Mouse (Mus musculus): ENCODE data around the gene Rhou. TPM values are rescaled to one million over a fixed set of nuclear protein-coding genes. Genes with fewer than 3 reads are reported as not detected.

The Rhou gene
- polyA plus RNA-seq, 1 experiment from 2014 or later = 10.1 TPM

DNA sequence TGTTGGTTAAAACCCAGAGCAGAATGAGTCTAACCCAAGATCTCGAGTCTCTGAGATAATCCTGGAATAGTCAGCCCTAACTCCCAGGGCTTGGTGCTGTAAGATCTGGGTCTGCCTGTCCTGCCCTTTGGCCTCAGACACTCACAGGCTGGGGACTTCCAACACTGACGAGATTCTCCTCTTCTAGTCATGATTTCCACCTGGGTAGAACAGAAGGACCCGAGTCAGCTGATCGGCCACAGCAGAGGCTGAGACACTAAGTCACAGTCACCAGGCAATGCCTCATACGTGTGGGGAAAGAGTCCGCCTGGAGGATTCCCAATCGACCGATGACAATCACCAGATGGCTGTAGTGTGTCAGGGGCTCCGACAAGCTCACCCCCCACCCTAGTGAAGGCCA lies 42.4 kb downstream of the Rhou start:
- H3K27me3 ChIP-seq (ENCODE audit: control insufficient read depth, insufficient read depth, low read depth, low read length) = no peaks in the 10 kb centered on the region
- no peaks in the 10 kb centered on the region for H3K36me3 ChIP-seq (ENCODE audit: control insufficient read depth, insufficient read depth, low read length)
- no peak for ATAC-seq
- no peaks in the 10 kb centered on the region for H3K4me1 ChIP-seq (ENCODE audit: control insufficient read depth, insufficient read depth, low read length)
- H3K9me3 ChIP-seq (replicated peaks; ENCODE audit: control insufficient read depth, low read length, poor library complexity, severe bottlenecking) = no peaks in the 10 kb centered on the region
- no peak overlapping the region for H3K4me2 ChIP-seq (ENCODE audit: low read length)
- H3K4me3 ChIP-seq (ENCODE audit: low read depth, low read length) = no peak overlapping the region
- H3K27ac ChIP-seq (ENCODE audit: low read length) = no peak overlapping the region
- no peak overlapping the region for H3K9ac ChIP-seq (ENCODE audit: low read depth, low read length)
- 75% methylated on average over 9 of the region's 9 CpGs for WGBS

DNA sequence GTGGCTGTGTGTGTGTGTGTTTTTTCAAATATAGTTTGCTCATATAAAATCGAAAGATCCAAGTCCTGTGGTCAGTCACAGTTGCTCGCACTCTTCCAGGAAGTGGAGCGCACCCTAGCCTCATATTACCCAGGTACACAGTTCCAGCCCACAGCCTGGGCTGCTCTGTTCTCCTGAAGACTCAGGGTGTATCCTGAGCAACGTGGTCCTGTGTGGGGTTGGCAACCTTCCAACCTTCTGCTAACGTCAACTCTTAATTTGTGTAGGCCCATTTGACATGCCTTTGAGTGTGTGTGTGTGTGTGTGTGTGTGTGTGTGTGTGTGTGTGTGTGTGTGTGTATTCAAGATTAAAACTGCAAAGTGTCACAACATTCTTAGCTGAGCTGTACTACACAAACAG lies 43.6 kb downstream of the Rhou start:
- H3K36me3 ChIP-seq (ENCODE audit: control insufficient read depth, insufficient read depth, low read length) = no peaks in the 10 kb centered on the region
- H3K4me3 ChIP-seq (ENCODE audit: low read depth, low read length) = no peak overlapping the region
- no peak for ATAC-seq
- no peaks in the 10 kb centered on the region for H3K9me3 ChIP-seq (replicated peaks; ENCODE audit: control insufficient read depth, low read length, poor library complexity, severe bottlenecking)
- no peaks in the 10 kb centered on the region for H3K27me3 ChIP-seq (ENCODE audit: control insufficient read depth, insufficient read depth, low read depth, low read length)
- 69% methylated on average over 5 of the region's 5 CpGs for WGBS
- no peak overlapping the region for H3K4me2 ChIP-seq (ENCODE audit: low read length)
- no peaks in the 10 kb centered on the region for H3K4me1 ChIP-seq (ENCODE audit: control insufficient read depth, insufficient read depth, low read length)
- H3K9ac ChIP-seq (ENCODE audit: low read depth, low read length) = no peak overlapping the region
- no peak overlapping the region for H3K27ac ChIP-seq (ENCODE audit: low read length)

DNA sequence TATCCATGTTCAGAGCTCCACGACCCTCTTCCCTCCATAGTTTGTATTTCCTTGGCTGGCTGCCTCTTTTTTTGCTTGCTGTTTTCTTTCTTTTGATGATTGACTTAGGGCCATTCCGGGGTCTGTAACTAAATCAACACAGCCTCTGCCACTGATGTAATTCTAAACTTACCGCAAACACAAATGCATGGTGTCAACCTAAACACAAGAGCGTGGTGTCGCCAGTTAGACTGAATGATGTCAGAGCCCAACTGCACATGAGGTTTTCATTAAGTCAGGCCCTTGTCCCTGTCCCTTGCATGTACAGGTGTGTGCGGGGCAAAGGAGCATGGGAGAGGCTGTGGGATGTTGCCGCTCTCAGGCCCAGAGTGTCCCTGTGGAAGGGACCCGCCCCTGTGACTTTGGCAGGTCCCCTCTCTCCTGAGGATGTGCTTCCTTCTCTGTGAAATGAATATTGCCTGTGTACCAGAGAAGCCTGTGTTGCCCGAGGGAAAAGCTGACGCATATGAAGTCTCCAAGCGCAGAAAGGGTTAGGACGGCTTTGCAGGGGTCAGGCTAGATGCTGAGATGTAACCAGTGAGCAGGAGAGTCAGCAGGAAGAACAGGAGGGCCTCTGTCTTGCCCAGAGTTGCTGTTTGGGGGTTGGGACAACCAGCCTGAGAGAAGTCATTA lies 46.8 kb downstream of the Rhou start:
- no peak overlapping the region for H3K27ac ChIP-seq (ENCODE audit: low read length)
- H3K4me3 ChIP-seq (ENCODE audit: low read depth, low read length) = no peak overlapping the region
- no peaks in the 10 kb centered on the region for H3K9me3 ChIP-seq (replicated peaks; ENCODE audit: control insufficient read depth, low read length, poor library complexity, severe bottlenecking)
- 0 out of 2 replicates have a peak, but pooled peaks cover 2% of the 10 kb centered on the region for H3K4me1 ChIP-seq (ENCODE audit: control insufficient read depth, insufficient read depth, low read length)
- H3K4me2 ChIP-seq (ENCODE audit: low read length) = no peak overlapping the region
- H3K9ac ChIP-seq (ENCODE audit: low read depth, low read length) = no peak overlapping the region
- H3K27me3 ChIP-seq (ENCODE audit: control insufficient read depth, insufficient read depth, low read depth, low read length) = no peaks in the 10 kb centered on the region
- H3K36me3 ChIP-seq (ENCODE audit: control insufficient read depth, insufficient read depth, low read length) = no peaks in the 10 kb centered on the region
- no peak for ATAC-seq
- 79% methylated on average over 12 of the region's 12 CpGs for WGBS

DNA sequence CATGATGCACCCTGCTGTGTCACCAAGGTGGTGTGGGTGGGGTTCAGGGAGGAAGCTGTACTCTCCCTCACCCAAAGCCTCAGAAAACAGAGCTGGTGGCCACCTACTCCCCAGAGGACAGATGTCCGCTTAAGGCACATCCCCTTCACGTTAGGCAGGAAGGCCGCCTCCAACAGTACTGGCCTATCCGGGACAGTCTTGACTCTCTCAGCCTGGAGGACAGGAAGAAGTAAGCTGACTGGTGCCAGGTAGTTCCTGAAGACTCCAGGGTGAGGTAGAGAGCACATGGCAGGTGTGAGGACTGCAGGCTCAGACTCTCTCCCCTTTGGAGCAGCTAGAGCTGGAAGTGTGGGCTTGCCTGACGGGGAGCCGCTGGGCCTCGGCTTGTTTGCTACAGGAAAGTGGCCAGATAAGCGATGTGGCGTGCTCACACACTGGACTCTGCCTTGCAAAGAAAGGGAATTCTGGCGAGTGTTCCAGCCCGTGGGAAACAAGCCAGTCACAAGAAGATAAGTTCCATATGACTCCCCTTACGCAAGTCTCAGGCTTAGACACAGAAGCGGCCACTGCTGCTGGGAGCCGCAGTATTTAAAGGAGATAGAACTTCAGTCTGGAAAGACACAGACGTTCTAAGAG lies 48.3 kb downstream of the Rhou start:
- no peak for ATAC-seq
- Histone ChIP-seq H3K4me3 (ENCODE audit: low read depth, low read length) (no peak overlapping the region), H3K9me3 (replicated peaks; ENCODE audit: control insufficient read depth, low read length, poor library complexity, severe bottlenecking) (no peaks in the 10 kb centered on the region), H3K27ac (ENCODE audit: low read length) (no peak overlapping the region), H3K36me3 (ENCODE audit: control insufficient read depth, insufficient read depth, low read length) (no peaks in the 10 kb centered on the region), H3K27me3 (ENCODE audit: control insufficient read depth, insufficient read depth, low read depth, low read length) (no peaks in the 10 kb centered on the region), H3K4me1 (ENCODE audit: control insufficient read depth, insufficient read depth, low read length) (0 out of 2 replicates have a peak, but pooled peaks cover 2% of the 10 kb centered on the region), H3K4me2 (ENCODE audit: low read length) (no peak overlapping the region), H3K9ac (ENCODE audit: low read depth, low read length) (no peak overlapping the region)
- WGBS = 76% methylated on average over 15 of the region's 15 CpGs

DNA sequence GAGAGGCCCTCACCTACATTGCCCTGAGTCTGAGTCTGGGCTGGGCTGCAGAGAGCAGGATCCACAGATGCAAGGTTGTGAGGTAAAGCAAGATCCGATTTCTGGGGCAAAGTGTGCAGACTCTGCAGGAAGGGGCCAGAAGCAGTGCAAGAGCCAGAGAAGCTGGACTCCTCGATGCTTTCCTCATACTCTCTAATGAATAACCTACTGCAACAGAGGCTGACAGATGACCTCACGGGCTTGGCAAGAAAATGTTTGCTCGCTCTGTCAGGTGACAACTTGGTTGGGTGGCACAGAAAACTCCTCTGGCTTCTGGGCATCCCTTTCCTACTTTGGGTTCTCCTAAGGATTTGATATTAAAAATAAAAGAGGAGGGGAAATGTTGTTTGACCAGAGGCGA lies 51.6 kb downstream of the Rhou start:
- no peaks in the 10 kb centered on the region for H3K9me3 ChIP-seq (replicated peaks; ENCODE audit: control insufficient read depth, low read length, poor library complexity, severe bottlenecking)
- no peaks in the 10 kb centered on the region for H3K27me3 ChIP-seq (ENCODE audit: control insufficient read depth, insufficient read depth, low read depth, low read length)
- no peak overlapping the region for H3K27ac ChIP-seq (ENCODE audit: low read length)
- 82% methylated on average over 5 of the region's 5 CpGs for WGBS
- 0 out of 2 replicates have a peak, but pooled peaks cover 2% of the 10 kb centered on the region for H3K4me1 ChIP-seq (ENCODE audit: control insufficient read depth, insufficient read depth, low read length)
- H3K4me2 ChIP-seq (ENCODE audit: low read length) = no peak overlapping the region
- no peaks in the 10 kb centered on the region for H3K36me3 ChIP-seq (ENCODE audit: control insufficient read depth, insufficient read depth, low read length)
- no peak for ATAC-seq
- no peak overlapping the region for H3K4me3 ChIP-seq (ENCODE audit: low read depth, low read length)
- no peak overlapping the region for H3K9ac ChIP-seq (ENCODE audit: low read depth, low read length)

DNA sequence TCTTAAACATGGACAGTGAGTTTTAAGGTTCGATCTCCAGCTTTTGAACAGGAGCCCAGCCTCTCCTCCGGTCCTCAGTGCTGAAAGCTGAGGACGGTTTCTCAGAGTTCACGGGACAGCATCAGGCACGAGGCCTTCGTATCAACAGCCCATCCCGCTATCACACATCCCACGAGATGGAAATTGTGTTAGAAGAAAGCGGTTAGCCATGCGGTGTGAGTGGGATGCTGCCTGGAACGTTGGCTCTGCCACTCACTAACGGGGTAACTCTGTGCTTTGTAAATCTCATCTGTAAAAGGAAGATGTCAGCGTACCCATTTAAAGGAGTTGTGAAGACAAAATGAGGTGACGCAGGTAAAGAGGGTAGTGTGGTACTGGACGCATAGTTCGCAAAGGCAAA lies 53.4 kb downstream of the Rhou start:
- 88% methylated on average over 16 of the region's 16 CpGs for WGBS
- no peaks in the 10 kb centered on the region for H3K27me3 ChIP-seq (ENCODE audit: control insufficient read depth, insufficient read depth, low read depth, low read length)
- H3K9me3 ChIP-seq (replicated peaks; ENCODE audit: control insufficient read depth, low read length, poor library complexity, severe bottlenecking) = no peaks in the 10 kb centered on the region
- no peaks in the 10 kb centered on the region for H3K36me3 ChIP-seq (ENCODE audit: control insufficient read depth, insufficient read depth, low read length)
- no peak for ATAC-seq
- H3K9ac ChIP-seq (ENCODE audit: low read depth, low read length) = no peak overlapping the region
- H3K4me1 ChIP-seq (ENCODE audit: control insufficient read depth, insufficient read depth, low read length) = 0 out of 2 replicates have a peak, but pooled peaks cover 2% of the 10 kb centered on the region
- no peak overlapping the region for H3K27ac ChIP-seq (ENCODE audit: low read length)
- no peak overlapping the region for H3K4me2 ChIP-seq (ENCODE audit: low read length)
- no peak overlapping the region for H3K4me3 ChIP-seq (ENCODE audit: low read depth, low read length)

DNA sequence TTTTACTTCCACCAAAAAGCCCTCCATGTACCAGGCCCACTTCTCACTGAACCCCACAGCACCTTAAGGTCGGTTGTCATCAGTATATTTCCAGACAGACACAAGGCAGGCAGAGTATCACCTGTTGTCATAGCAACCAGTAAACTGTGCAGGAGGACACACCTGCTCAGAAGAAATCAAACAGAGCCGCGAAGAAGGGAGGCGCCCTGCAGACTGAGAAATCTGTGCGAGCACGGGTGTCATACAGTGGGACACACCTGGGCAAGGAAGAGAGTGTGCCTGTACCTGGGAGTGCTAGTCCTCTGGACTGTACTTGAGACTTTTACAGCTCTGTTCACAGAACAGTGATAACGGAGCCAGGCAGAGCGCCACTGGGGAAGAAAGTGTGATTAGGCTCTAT lies 55.0 kb downstream of the Rhou start:
- H3K27ac ChIP-seq (ENCODE audit: low read length) = no peak overlapping the region
- no peaks in the 10 kb centered on the region for H3K4me1 ChIP-seq (ENCODE audit: control insufficient read depth, insufficient read depth, low read length)
- no peak for ATAC-seq
- WGBS = 74% methylated on average over 8 of the region's 8 CpGs
- no peaks in the 10 kb centered on the region for H3K36me3 ChIP-seq (ENCODE audit: control insufficient read depth, insufficient read depth, low read length)
- H3K9ac ChIP-seq (ENCODE audit: low read depth, low read length) = no peak overlapping the region
- no peak overlapping the region for H3K4me2 ChIP-seq (ENCODE audit: low read length)
- H3K9me3 ChIP-seq (replicated peaks; ENCODE audit: control insufficient read depth, low read length, poor library complexity, severe bottlenecking) = no peaks in the 10 kb centered on the region
- no peaks in the 10 kb centered on the region for H3K27me3 ChIP-seq (ENCODE audit: control insufficient read depth, insufficient read depth, low read depth, low read length)
- H3K4me3 ChIP-seq (ENCODE audit: low read depth, low read length) = no peak overlapping the region

DNA sequence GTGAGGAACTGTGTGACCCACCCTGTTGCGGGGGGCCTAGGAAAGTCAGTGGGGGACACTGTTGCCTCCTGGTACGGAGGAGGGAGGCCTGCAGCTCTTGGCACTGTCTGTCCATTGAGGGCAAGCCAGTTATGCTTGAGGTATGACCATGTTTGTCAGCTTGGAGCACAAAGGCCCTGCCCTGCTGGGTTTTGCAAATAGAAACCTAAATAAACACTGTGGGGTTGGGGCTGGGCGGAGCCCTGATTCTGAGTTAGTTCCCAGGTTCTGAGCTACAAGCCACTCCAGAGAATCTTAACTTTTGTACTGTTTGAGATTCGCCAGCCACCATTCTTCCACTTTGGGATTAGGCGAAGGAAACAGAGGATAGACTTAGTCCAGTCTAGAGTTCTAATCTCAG lies 56.6 kb downstream of the Rhou start:
- Histone ChIP-seq H3K27ac (ENCODE audit: low read length) (no peak overlapping the region), H3K4me1 (ENCODE audit: control insufficient read depth, insufficient read depth, low read length) (no peaks in the 10 kb centered on the region), H3K9ac (ENCODE audit: low read depth, low read length) (no peak overlapping the region), H3K9me3 (replicated peaks; ENCODE audit: control insufficient read depth, low read length, poor library complexity, severe bottlenecking) (no peaks in the 10 kb centered on the region), H3K4me2 (ENCODE audit: low read length) (no peak overlapping the region), H3K4me3 (ENCODE audit: low read depth, low read length) (no peak overlapping the region), H3K36me3 (ENCODE audit: control insufficient read depth, insufficient read depth, low read length) (no peaks in the 10 kb centered on the region), H3K27me3 (ENCODE audit: control insufficient read depth, insufficient read depth, low read depth, low read length) (no peaks in the 10 kb centered on the region)
- 90% methylated on average over 5 of the region's 5 CpGs for WGBS
- no peak for ATAC-seq
